Mouse (Mus musculus) ES-Bruce4 (cell line): ENCODE measurements around the gene Bahcc1. TPM values are rescaled to one million over a fixed set of nuclear protein-coding genes. Genes with fewer than 3 reads are reported as not detected.

Source experiments
- H3K27ac ChIP-seq: 2 replicates; pipeline ENCODE4 v1.5.1; 2012; ENCODE audit warnings: low read length, inconsistent platforms; ENCODE audit not compliant: insufficient read depth
- H3K27me3 ChIP-seq: 2 replicates; pipeline ENCODE4 v1.6.1; 2012; ENCODE audit warnings: mild to moderate bottlenecking, low read length, inconsistent platforms; ENCODE audit not compliant: control insufficient read depth, poor library complexity, insufficient read depth, severe bottlenecking
- H3K36me3 ChIP-seq: 2 replicates; pipeline ENCODE4 v1.6.1; 2012; ENCODE audit warnings: inconsistent platforms, mild to moderate bottlenecking, low read length, moderate library complexity; ENCODE audit not compliant: control insufficient read depth, poor library complexity, insufficient read depth, severe bottlenecking
- H3K4me1 ChIP-seq: one replicate; pipeline ENCODE4 v1.8.1; 2011; ENCODE audit warnings: low read length; ENCODE audit not compliant: control insufficient read depth, insufficient read depth
- H3K4me3 ChIP-seq: 2 replicates; pipeline ENCODE4 v1.5.1; 2011; ENCODE audit warnings: low read depth, mild to moderate bottlenecking, low read length
- H3K9ac ChIP-seq: 2 replicates; pipeline ENCODE4 v1.6.1; 2012; ENCODE audit warnings: low read depth, mild to moderate bottlenecking, inconsistent platforms; ENCODE audit not compliant: poor library complexity, severe bottlenecking
- H3K9me3 ChIP-seq: replicated peaks from 2 replicates; pipeline ENCODE4 v1.6.1; 2012; ENCODE audit warnings: mild to moderate bottlenecking, low read length, inconsistent platforms; ENCODE audit not compliant: control insufficient read depth, poor library complexity, insufficient read depth, severe bottlenecking
- CTCF ChIP-seq: IDR thresholded peaks from one replicate; pipeline ENCODE4 v1.8.1; 2011; ENCODE audit warnings: low read depth, low read length
- EP300 ChIP-seq: IDR thresholded peaks from 2 replicates; pipeline ENCODE4 v1.6.1; 2011; ENCODE audit warnings: low read depth, low read length; ENCODE audit not compliant: insufficient read depth
- POLR2A ChIP-seq: IDR thresholded peaks from one replicate; pipeline ENCODE4 v1.8.1; 2011; ENCODE audit warnings: low read length; ENCODE audit not compliant: insufficient read depth
- polyA plus RNA-seq: library from polyadenylated mRNA; stranded (reverse); fragments of >200 nt; gene quantifications from 2 replicates; pipeline ENCODE4 v1.2.4, GENCODE M21; 2011; ENCODE audit warnings: low read depth; ENCODE audit not compliant: missing spikeins, insufficient read depth, insufficient read length

Gene Bahcc1
- polyA plus RNA-seq, 1 experiment = 21.6 TPM

DNA sequence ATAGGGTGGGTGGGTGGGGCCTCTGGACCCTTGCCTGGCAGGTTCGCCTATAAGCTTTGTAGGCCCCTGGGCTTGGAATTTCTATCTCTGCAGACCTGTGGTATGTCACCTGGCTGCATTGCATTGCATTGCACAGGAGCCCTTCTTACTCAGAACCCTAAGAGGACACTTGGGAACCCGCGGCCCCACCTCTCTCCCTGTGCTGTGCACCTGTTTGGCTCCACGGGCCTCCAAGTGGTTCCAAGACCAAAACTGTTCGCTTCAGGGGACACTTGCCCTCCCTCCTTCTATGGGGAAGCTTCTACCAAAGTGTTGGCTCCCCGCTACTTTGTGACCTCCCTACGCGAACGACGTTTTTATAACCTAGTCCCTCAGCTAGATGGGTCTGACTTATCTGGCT, 78.8 kb downstream of the Bahcc1 start:
- no peaks in the 10 kb centered on the region for H3K9me3 ChIP-seq
- peaks cover 3% of the 10 kb centered on the region for H3K4me1 ChIP-seq
- no peaks in the 10 kb centered on the region for H3K27me3 ChIP-seq
- TF ChIP-seq EP300 (no peak), POLR2A (no peak), CTCF (no peak)
- no peak overlapping the region for H3K27ac ChIP-seq
- H3K4me3 ChIP-seq = peak overlapping the region; percentile 53
- no peaks in the 10 kb centered on the region for H3K36me3 ChIP-seq
- H3K9ac ChIP-seq = peak overlapping the region; percentile 59

DNA sequence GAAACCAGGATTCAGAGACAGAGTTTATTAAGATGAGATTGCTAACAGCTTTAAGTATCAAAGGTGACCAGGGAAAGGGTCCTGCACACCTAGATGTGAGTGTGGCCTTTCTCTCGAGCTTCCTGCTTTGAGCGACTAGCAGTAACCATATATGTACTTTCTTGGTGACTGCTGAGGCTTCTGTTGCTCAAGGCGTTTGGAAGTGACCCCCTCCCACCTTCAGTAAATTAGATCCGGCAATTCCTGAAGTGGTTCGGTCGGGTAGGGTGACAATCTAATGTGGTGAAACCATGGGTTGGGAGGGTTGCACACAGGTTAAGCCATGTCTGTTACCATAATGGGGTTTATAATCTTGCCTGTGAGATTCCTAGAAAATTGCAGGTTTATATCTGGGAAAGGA, 79.3 kb downstream of the Bahcc1 start:
- Histone ChIP-seq H3K27me3 (no peaks in the 10 kb centered on the region), H3K9me3 (no peaks in the 10 kb centered on the region), H3K9ac (peak overlapping the region; percentile 59; the same call in 1 of the 2 replicates), H3K36me3 (no peaks in the 10 kb centered on the region), H3K27ac (no peak overlapping the region), H3K4me1 (peaks cover 3% of the 10 kb centered on the region), H3K4me3 (no peak overlapping the region)
- no peak for TF ChIP-seq CTCF
- no peak for TF ChIP-seq POLR2A
- TF ChIP-seq EP300 = no peak

DNA sequence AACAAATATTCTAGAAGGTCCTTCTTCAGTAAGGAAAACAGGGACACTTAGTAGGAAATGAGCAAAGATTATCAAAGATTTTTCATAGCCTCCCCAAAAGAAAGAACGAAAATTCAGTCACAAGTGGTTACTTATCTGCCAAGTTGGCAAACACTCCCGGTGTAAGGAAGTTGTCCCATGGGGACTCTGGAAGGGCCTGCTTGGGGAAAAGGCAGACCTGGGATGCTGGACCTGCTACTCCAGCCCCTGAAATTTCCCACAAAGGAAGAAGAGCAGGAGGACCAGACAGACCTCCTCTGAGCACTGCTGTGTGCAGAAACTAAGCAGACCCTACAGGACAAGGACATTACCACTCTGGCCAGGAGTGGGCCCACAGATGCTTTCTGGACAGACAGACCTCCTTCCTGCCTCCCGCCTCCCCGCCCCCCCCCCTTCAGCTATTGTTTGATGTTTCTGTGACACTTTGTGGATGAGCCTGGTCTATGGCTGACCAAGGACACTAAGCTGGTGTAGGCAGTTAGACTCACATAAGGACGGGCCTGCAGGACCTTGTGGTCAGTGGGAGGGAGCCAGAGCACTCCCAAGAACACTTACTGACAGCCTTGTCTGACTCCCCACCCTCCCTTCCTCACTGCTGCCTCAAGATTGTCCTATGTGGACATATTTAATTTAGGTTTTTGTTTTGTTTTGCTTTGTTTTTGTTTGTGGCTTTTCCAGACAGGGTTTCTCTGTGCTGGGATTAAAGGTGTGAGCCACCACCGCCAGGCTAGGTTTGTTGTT, 81.3 kb downstream of the Bahcc1 start:
- Histone ChIP-seq H3K27ac (no peak overlapping the region), H3K4me3 (no peak overlapping the region), H3K9me3 (no peaks in the 10 kb centered on the region), H3K27me3 (no peaks in the 10 kb centered on the region), H3K9ac (no peak overlapping the region), H3K36me3 (no peaks in the 10 kb centered on the region), H3K4me1 (peaks cover 5% of the 10 kb centered on the region)
- TF ChIP-seq POLR2A (no peak), EP300 (no peak), CTCF (no peak)

DNA sequence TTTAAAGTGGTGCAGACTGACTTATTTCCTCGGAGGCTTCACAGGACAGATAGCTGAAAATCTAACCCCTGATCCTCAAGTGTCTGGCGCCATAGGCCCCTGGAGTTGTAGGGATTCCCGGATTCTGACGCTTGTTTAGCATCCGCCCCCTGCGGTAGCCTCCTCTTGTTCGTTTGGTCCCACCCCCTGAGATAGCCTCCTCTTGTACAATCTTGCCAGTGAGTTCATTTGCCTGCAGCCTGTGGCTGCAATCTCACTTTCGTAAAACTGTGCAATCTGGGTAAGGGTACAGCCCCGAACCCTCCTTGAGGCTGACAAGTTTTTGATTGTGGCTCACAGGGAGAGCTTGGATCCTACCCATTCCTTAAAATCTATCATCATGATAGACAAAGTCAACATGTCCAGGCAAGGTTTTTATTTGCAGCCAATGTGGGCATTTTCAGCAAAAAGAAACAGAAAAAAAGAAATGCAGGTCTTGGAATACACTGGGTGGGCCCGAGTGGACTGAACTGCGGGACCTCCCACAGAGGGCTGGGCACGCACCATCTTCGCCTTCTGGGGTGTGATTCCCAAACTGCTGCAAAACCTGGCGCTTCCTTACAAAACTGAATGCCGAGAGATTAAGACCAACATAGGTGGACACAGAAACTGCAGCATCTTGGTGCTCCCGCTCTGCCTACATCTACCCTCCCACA, 82.1 kb downstream of the Bahcc1 start:
- Histone ChIP-seq H3K36me3 (no peaks in the 10 kb centered on the region), H3K27me3 (no peaks in the 10 kb centered on the region), H3K9ac (peak overlapping the region; percentile 26; the same call in 1 of the 2 replicates), H3K4me3 (no peak overlapping the region), H3K4me1 (peaks cover 5% of the 10 kb centered on the region), H3K27ac (peak overlapping the region; percentile 25; the same call in 1 of the 2 replicates), H3K9me3 (peaks cover 5% of the 10 kb centered on the region; the same call in 1 of the 2 replicates)
- TF ChIP-seq POLR2A (no peak), EP300 (no peak), CTCF (no peak)

DNA sequence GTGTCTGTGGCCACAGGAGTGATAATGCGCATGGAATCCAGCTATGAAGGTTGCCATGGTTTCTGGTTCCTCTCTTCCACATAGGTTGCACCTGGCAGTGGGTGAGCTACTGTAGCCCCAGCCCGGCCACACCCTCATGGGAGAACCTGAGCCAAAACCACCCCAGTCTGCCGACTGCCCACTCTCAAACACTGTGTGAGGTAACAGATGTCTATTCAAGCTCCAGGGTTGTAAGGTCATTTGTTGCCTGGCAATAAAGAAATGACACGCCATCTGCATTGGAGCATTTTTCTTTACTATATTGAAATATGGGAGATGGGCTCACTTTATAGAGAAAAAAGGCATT, 82.6 kb downstream of the Bahcc1 start:
- TF ChIP-seq POLR2A = no peak
- no peak for TF ChIP-seq EP300
- no peak for TF ChIP-seq CTCF
- no peak overlapping the region for H3K27ac ChIP-seq
- no peak overlapping the region for H3K4me3 ChIP-seq
- H3K4me1 ChIP-seq = peaks cover 5% of the 10 kb centered on the region
- no peaks in the 10 kb centered on the region for H3K27me3 ChIP-seq
- no peak overlapping the region for H3K9ac ChIP-seq
- H3K36me3 ChIP-seq = no peaks in the 10 kb centered on the region
- H3K9me3 ChIP-seq = peaks cover 10% of the 10 kb centered on the region; the same call in 1 of the 2 replicates
